Mouse (Mus musculus) neural tube, embryonic 10.5 days (tissue): ENCODE measurements around the gene Gm12185.
"Not testable (repeated sequence)": the region's sequence is repeated elsewhere in the genome, so short reads cannot be mapped to it uniquely, and the experiment has no call there.

Experiments used
- DNase-seq: peaks from one replicate; pipeline ENCODE4 v3.0.0-alpha.2; 2017; ENCODE audit warnings: low spot score; ENCODE audit errors: extremely low spot score

Gm12185 gene

DNA sequence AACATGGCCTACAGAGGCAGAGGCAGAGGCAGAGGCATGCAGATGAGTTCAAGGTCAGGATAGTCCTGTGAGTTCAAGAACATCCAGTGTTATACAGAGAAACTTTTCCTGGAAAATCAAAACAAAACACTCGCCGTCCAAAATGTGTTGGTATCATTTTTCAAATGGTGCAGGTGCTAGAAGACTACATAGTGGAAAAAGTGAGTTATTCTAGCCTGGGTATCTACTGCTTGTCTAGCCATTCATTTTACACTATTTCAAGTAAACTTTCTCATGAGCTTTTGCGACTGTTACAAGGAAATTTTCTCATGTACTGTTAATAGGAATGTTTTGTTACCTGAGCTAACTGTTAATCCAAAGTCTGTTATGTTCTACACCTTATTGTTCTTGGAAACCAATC, 73.6 kb downstream of the Gm12185 start:
- DNase-seq = no peak

DNA sequence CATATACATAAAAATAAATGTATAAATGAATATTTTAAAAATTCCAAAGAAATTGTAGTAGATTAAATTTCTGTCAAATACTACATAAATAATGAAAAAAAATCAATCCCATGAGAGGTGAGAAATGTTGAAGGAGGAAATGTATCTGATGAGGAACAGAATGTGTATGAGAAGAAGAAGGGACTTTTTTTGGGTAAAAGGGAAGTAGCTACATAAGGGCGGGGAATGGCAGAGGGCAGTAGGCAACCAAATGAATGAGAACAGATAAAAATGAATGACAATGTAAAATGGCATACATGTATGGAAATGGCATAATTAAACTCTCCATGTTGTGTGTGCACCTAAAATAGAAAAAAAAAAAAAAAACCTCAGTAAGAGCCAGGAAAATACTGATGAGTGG, 78.4 kb downstream of the Gm12185 start:
- DNase-seq = no peak

- no peak for DNase-seq
These were observed 83.6 kb downstream of the Gm12185 start for GRCm38 (mm10) chr11:48908459-48908858.

GRCm38 (mm10) chr11:48902021-48902420, 90.0 kb downstream of the Gm12185 start, which contains the start of gene Gm5431:
Gene Gm5431 (minus strand): TSS chr11:48902214.
- no peak for DNase-seq

GRCm38 (mm10) chr11:48901567-48901930, 90.5 kb downstream of the Gm12185 start:
- DNase-seq = not testable (repeated sequence)

GRCm38 (mm10) chr11:48900654-48901566, 91.1 kb downstream of the Gm12185 start:
- not testable (repeated sequence) for DNase-seq

- no peak for DNase-seq
These were observed 93.1 kb downstream of the Gm12185 start for GRCm38 (mm10) chr11:48898812-48899431.

GRCm38 (mm10) chr11:48876680-48877079, 115.3 kb downstream of the Gm12185 start:
- no peak for DNase-seq

- DNase-seq = not testable (repeated sequence)
These were observed 116.6 kb downstream of the Gm12185 start for GRCm38 (mm10) chr11:48875343-48875837.

DNA sequence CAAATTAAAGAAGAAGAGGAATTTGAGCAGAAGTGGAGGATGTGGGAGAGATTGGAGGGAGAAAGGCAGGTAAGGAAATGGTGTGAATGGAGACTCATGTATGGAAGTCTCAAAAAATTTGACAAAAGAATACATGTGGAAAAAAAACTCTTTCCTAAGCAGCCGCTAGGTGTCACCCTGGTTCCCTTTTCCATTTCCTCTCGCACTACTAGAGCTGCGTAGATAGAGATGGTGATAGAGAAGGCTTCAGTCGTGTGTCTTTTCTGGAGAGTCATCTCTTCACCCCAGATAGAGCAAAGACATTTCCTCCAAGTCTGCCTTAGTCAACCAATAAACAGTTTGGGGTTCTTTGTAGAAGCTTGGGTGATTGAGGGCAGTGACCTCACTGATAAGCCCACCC, 117.6 kb downstream of the Gm12185 start:
- peak; percentile 40 for DNase-seq

DNA sequence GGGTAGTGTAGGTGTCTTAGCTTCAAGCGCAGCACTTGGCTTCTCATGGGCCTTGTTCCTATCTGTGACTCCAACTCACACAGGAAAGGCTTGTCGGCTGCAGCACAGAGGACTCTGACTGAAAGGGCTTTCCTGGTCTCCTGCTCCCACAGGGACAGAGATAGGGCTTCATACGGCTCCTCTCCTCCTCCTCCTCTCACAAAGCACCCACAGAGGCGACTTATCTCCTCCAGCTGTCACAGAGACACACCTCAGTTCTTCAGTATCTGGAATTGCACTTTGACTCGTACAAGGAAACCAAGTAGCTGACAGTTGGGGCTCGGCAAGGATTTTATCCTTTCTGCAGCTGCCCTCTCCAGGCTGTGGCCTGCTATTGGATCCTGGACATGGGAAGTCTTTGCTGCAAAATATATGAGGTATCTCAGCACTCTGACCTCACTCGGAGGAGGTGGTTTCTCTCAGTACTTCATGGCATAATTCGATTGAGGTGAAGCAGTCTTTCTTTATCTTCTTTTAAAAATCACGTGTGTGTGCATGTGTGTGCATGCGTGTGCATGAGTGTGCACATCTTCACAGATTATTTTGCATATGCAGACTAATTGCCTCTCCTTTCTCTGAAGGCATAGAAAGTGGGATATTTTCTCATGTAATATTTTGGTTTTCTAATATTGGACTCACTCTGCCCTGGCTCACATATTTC, 118.3 kb downstream of the Gm12185 start:
- DNase-seq = no peak

DNA sequence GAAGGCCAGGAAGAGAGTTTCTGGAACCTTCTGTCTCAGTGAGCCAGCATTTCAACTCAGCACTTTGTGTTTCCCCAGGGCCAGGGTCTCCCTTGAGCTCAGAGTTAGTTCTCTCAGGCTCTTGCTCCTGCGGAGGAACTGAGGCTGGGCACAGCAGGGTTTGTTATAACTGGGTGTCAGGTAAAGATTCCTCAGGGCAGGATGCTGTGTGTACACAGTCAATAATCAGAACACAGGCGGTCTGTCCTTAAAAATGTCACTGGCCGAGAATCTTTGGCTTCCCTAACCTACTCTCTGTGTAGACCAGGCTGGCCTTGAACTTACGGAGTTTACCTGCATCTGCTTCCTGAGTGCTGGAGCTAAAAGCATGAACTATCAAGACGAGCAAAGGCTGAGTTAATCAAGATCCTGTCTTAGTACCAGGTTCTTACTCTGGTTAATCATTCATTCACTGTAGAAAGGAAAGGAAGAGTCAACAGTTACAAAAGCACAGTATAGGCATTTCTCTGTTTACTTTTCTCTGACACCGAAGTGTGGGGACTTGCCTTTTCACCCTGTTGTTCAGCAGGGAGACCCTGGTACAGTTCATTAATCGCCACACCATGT, 119.2 kb downstream of the Gm12185 start:
- no peak for DNase-seq

DNA sequence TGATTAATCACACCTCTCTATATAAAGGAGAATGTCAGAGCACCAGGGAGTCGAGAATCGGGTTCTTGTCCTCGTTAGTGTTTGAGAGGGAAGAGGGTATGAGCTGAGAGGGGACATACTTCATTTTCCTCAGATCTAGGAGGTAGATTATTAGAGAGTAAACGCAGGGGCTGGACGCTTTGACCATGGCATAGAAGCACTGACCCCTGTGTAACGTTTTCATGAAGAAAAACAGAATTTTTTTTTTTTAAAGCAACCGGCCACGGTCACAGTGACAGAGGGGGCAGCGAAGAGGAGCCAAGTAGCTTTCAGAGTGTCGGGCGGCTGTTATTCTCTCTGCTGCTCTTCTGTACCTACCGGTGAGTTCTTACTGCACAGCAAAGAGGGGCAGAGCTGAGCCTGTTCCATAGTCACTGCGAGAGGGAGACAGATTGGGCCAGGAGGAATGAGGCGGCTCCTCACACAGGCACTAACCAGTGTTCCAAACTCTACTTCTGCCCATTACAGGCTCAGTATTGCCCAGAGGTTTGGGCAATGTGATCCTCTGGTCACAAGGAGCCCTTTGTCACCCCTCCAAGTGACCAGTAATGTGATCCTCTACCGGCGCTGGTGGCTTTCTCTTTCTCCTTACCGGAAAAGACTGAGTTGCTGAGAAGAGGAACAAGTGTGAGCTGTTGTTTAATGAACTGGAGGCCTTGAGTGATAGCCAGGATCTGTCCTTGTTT, 120.0 kb downstream of the Gm12185 start:
- peak; percentile 30 for DNase-seq

DNA sequence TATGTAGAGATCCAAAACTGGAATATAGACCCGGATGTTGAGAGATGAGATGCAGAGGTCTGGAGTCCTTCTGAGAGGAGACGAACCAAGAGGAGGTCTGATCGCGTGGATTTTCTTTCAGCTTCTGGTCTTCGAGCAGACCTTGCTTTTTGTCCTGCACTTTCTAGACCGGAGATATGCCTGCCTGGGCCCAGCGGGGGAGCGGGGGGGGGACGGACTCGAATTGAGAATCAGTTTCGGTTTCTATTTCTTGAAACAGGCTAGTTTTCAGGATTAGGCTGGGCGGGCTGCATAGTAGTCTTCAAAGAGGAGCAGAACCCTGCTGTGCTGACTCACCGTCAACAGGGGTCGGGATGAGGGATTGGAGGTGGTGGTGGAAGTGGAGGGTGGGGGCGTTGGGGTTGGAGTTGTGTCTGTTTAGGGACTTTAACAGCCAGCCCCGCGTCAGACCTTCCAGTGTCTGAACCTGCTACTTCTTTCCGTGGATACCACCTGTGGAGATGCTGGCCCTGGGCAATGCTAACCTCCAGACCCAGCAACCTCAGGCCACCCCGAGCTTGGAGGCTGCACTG, 120.7 kb downstream of the Gm12185 start, which contains the start of gene Irgm1:
TSS of gene Irgm1 (minus strand) at position 483 of the 572 bp plus-strand sequence.
- DNase-seq = peak; percentile 56

GRCm38 (mm10) chr11:48870781-48871180, 121.2 kb downstream of the Gm12185 start:
- DNase-seq = no peak

DNA sequence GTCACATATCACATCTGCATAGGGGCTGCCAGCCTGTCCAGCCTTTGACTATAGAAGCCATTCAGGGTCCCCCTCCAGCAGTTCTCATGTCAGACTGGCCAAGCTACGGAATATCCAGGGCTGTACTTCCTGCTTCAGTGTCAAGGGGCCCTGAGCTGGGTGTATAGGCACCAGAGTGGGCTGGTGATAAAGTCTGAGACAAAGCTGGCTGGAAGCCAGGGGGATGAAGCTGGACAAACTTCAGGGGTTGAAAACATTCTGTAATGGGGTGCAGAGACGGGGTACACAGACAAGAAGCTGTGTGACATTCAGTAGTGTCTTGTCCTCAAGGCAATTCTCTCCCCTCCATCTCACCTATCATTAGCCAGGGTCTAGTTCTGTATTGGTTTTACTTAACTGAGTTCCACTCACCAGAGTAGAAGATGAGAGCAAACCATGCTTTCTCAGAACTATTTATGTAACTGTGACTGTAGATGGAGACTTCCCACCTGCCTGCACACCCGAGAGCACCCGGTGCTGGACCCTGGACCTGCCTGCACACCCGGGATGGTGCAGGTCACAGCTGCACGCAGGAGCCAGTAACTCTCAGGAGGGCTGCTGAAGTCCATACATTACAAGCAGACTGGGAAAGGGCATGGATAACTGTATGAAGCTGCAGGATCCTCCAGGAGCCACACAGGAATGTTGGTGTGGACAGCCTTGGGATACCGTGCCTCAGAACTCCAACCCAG, 122.5 kb downstream of the Gm12185 start:
- no peak for DNase-seq

- DNase-seq = no peak
These were observed 125.5 kb downstream of the Gm12185 start for GRCm38 (mm10) chr11:48866481-48866880.

- DNase-seq = no peak
These were observed 128.2 kb downstream of the Gm12185 start for GRCm38 (mm10) chr11:48863808-48864207.

GRCm38 (mm10) chr11:48862784-48863319, 129.2 kb downstream of the Gm12185 start:
- DNase-seq = no peak
